Mouse (Mus musculus): Measurements from ENCODE around the gene Tmem41b. TPM values are rescaled to one million over a fixed set of nuclear protein-coding genes. Genes with fewer than 3 reads are reported as not detected.

Gene Tmem41b
- total RNA-seq, 4 experiments from 2014 or later = 17.6 to 26.6 (median 22.4) TPM

DNA sequence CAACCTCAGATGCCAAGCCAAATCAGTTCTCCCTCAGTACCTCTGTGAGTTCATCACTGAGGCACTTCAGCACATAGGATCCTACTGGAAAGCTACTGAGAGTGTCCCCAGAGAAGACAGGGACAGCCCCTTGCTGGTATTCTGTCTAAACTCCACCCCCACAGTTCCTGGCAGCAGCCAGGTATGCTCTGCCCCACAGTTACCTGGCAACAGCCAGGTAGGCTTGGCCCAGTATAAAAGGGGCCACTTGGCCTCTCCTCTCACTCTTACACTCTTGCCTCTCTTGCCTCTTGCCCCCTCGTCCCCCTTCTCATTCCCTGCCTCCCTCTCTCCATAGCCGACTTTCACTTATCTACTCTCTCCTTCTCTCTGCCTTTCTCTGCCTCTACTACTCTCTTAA lies 61.8 kb downstream of the Tmem41b start:
- DNase-seq (ENCODE audit: low spot score in 2 of 2) = no peak

DNA sequence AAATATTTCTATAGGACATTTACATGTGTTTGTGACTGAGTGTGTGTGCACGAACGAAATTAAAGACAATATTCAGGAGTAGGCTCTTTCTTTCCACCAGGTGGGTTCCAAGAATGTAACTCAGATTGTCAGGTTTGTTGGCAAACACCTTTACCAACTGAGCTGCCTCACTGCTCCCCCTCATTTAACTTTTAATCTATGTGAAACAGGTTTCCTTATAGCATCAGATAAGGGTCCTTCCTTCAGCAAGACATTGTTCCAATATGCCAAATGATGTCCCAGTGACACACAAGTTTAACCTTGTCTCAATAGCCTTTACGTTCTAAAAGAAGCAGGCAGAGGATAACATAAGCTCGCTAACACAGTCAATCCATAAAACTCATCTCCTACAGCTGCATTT lies 63.8 kb downstream of the Tmem41b start:
- no peak for DNase-seq (ENCODE audit: low spot score in 2 of 2)

Other genes with a start within 250 kb of the Tmem41b start
- gene Tmem9b, start 234.1 kb downstream of the Tmem41b start, total RNA-seq (2022) = 10 to 100 TPM; 28.9 to 32.9 (median 31.3) TPM
- under 1 TPM in 1 of 4 experiments, not detected in 3; 0.05 TPM for gene Nrip3, start 204.9 kb downstream of the Tmem41b start, total RNA-seq (2022)
- gene Scube2, start 121.2 kb downstream of the Tmem41b start, total RNA-seq (2022) = 1 to 10 TPM in 2 of 4 experiments, under 1 TPM in 2; 0.87 to 1.9 (median 1.3) TPM
- gene Dennd5a, start 26.5 kb downstream of the Tmem41b start, total RNA-seq (2022) = 10 to 100 TPM; 41.5 to 49.6 (median 45.4) TPM
- 100 to 1,000 TPM in 1 of 4 experiments, 10 to 100 TPM in 3; 79.8 to 101 (median 90.9) TPM for gene Ipo7, start 31.3 kb upstream of the Tmem41b start, total RNA-seq (2022)
- gene Zfp143, start 74.3 kb upstream of the Tmem41b start, total RNA-seq (2022) = 10 to 100 TPM in 2 of 4 experiments, 1 to 10 TPM in 2; 7.2 to 12.1 (median 10.4) TPM
- 1 to 10 TPM; 2.4 to 2.9 (median 2.4) TPM for gene Wee1, start 135.1 kb upstream of the Tmem41b start, total RNA-seq (2022)
- gene Swap70, start 234.8 kb upstream of the Tmem41b start, total RNA-seq (2022) = 1 to 10 TPM; 4.5 to 6.0 (median 5.4) TPM